Mouse (Mus musculus): ENCODE measurements around the gene Pacsin2. TPM values are rescaled to one million over a fixed set of nuclear protein-coding genes. Genes with fewer than 3 reads are reported as not detected.
A peak's percentile ranks its signal among the peaks of the same experiment; 100 is the strongest.

The Pacsin2 gene
- polyA plus RNA-seq, 1 experiment from 2014 or later: 47.9 TPM

- 54% methylated on average over 2 of the region's 2 CpGs for WGBS (ENCODE audit: insufficient replicate concordance)
- Histone ChIP-seq H3K27me3 (ENCODE audit: control insufficient read depth, insufficient read depth, low read depth, low read length) (no peaks in the 10 kb centered on the region), H3K9me3 (replicated peaks; ENCODE audit: control insufficient read depth, low read length) (no peaks in the 10 kb centered on the region), H3K36me3 (ENCODE audit: control insufficient read depth, insufficient read depth) (no peaks in the 10 kb centered on the region), H3K4me3 (ENCODE audit: low read depth, low read length) (peak overlapping the region; percentile 50; the same call in 1 of the 2 replicates), H3K9ac (ENCODE audit: low read depth, low read length) (peak overlapping the region; percentile 63), H3K4me2 (ENCODE audit: low read depth, low read length) (peak overlapping the region; percentile 70), H3K27ac (ENCODE audit: low read length) (peak overlapping the region; percentile 83), H3K4me1 (ENCODE audit: control insufficient read depth, low read depth, low read length) (peaks cover 60% of the 10 kb centered on the region)
- ATAC-seq (ENCODE audit: low read depth): no peak
These were observed 31.1 kb downstream of the Pacsin2 start for GRCm38 (mm10) chr15:83433344-83433743.

GRCm38 (mm10) chr15:83432231-83433031 lies 32.0 kb downstream of the Pacsin2 start:
- ATAC-seq (ENCODE audit: low read depth): peak; percentile 89
- H3K36me3 ChIP-seq (ENCODE audit: control insufficient read depth, insufficient read depth): no peaks in the 10 kb centered on the region
- peak overlapping the region; percentile 50 for H3K4me3 ChIP-seq (ENCODE audit: low read depth, low read length)
- peaks cover 69% of the 10 kb centered on the region for H3K4me1 ChIP-seq (ENCODE audit: control insufficient read depth, low read depth, low read length)
- WGBS (ENCODE audit: insufficient replicate concordance): 6% methylated on average over 15 of the region's 15 CpGs
- peak overlapping the region; percentile 70 for H3K4me2 ChIP-seq (ENCODE audit: low read depth, low read length)
- no peaks in the 10 kb centered on the region for H3K27me3 ChIP-seq (ENCODE audit: control insufficient read depth, insufficient read depth, low read depth, low read length)
- no peaks in the 10 kb centered on the region for H3K9me3 ChIP-seq (replicated peaks; ENCODE audit: control insufficient read depth, low read length)
- H3K9ac ChIP-seq (ENCODE audit: low read depth, low read length): peak overlapping the region; percentile 63
- peak overlapping the region; percentile 83 for H3K27ac ChIP-seq (ENCODE audit: low read length)

- ATAC-seq (ENCODE audit: low read depth): no peak
- Histone ChIP-seq H3K9ac (ENCODE audit: low read depth, low read length) (peak overlapping the region; percentile 63), H3K9me3 (replicated peaks; ENCODE audit: control insufficient read depth, low read length) (no peaks in the 10 kb centered on the region), H3K4me2 (ENCODE audit: low read depth, low read length) (peak overlapping the region; percentile 70), H3K27me3 (ENCODE audit: control insufficient read depth, insufficient read depth, low read depth, low read length) (no peaks in the 10 kb centered on the region), H3K27ac (ENCODE audit: low read length) (peak overlapping the region; percentile 83), H3K4me1 (ENCODE audit: control insufficient read depth, low read depth, low read length) (peaks cover 82% of the 10 kb centered on the region), H3K36me3 (ENCODE audit: control insufficient read depth, insufficient read depth) (no peaks in the 10 kb centered on the region), H3K4me3 (ENCODE audit: low read depth, low read length) (peak overlapping the region; percentile 50)
- WGBS (ENCODE audit: insufficient replicate concordance): 71% methylated on average over 14 of the region's 14 CpGs
These were observed 33.2 kb downstream of the Pacsin2 start for GRCm38 (mm10) chr15:83430986-83431763.

- Histone ChIP-seq H3K27me3 (ENCODE audit: control insufficient read depth, insufficient read depth, low read depth, low read length) (no peaks in the 10 kb centered on the region), H3K4me1 (ENCODE audit: control insufficient read depth, low read depth, low read length) (peaks cover 89% of the 10 kb centered on the region), H3K4me2 (ENCODE audit: low read depth, low read length) (peak overlapping the region; percentile 70), H3K36me3 (ENCODE audit: control insufficient read depth, insufficient read depth) (no peaks in the 10 kb centered on the region), H3K27ac (ENCODE audit: low read length) (0 out of 2 replicates have a peak overlapping the region, but pooled peaks have one; percentile 42), H3K9me3 (replicated peaks; ENCODE audit: control insufficient read depth, low read length) (no peaks in the 10 kb centered on the region), H3K9ac (ENCODE audit: low read depth, low read length) (0 out of 2 replicates have a peak overlapping the region, but pooled peaks have one; percentile 27), H3K4me3 (ENCODE audit: low read depth, low read length) (no peak overlapping the region)
- no peak for ATAC-seq (ENCODE audit: low read depth)
- WGBS (ENCODE audit: insufficient replicate concordance): 50% methylated on average over 7 of the region's 7 CpGs
These were observed 34.0 kb downstream of the Pacsin2 start for GRCm38 (mm10) chr15:83430419-83430818.

- Histone ChIP-seq H3K27me3 (ENCODE audit: control insufficient read depth, insufficient read depth, low read depth, low read length) (no peaks in the 10 kb centered on the region), H3K4me3 (ENCODE audit: low read depth, low read length) (no peak overlapping the region), H3K4me1 (ENCODE audit: control insufficient read depth, low read depth, low read length) (peaks cover 95% of the 10 kb centered on the region), H3K27ac (ENCODE audit: low read length) (peak overlapping the region; percentile 65), H3K9me3 (replicated peaks; ENCODE audit: control insufficient read depth, low read length) (no peaks in the 10 kb centered on the region), H3K9ac (ENCODE audit: low read depth, low read length) (no peak overlapping the region), H3K36me3 (ENCODE audit: control insufficient read depth, insufficient read depth) (no peaks in the 10 kb centered on the region), H3K4me2 (ENCODE audit: low read depth, low read length) (peak overlapping the region; percentile 40)
- no peak for ATAC-seq (ENCODE audit: low read depth)
- WGBS (ENCODE audit: insufficient replicate concordance): 11% methylated on average over 1 of the region's 1 CpGs
These were observed 35.8 kb downstream of the Pacsin2 start for GRCm38 (mm10) chr15:83428586-83428985.

GRCm38 (mm10) chr15:83427294-83428163 lies 36.9 kb downstream of the Pacsin2 start:
- H3K9ac ChIP-seq (ENCODE audit: low read depth, low read length): no peak overlapping the region
- H3K27me3 ChIP-seq (ENCODE audit: control insufficient read depth, insufficient read depth, low read depth, low read length): no peaks in the 10 kb centered on the region
- no peaks in the 10 kb centered on the region for H3K9me3 ChIP-seq (replicated peaks; ENCODE audit: control insufficient read depth, low read length)
- 61% methylated on average over 9 of the region's 9 CpGs for WGBS (ENCODE audit: insufficient replicate concordance)
- no peaks in the 10 kb centered on the region for H3K36me3 ChIP-seq (ENCODE audit: control insufficient read depth, insufficient read depth)
- peaks cover 94% of the 10 kb centered on the region for H3K4me1 ChIP-seq (ENCODE audit: control insufficient read depth, low read depth, low read length)
- ATAC-seq (ENCODE audit: low read depth): no peak
- H3K4me2 ChIP-seq (ENCODE audit: low read depth, low read length): no peak overlapping the region
- H3K27ac ChIP-seq (ENCODE audit: low read length): peak overlapping the region; percentile 97
- no peak overlapping the region for H3K4me3 ChIP-seq (ENCODE audit: low read depth, low read length)

GRCm38 (mm10) chr15:83425794-83426193 lies 38.6 kb downstream of the Pacsin2 start:
- peak overlapping the region; percentile 15 for H3K9ac ChIP-seq (ENCODE audit: low read depth, low read length)
- H3K27ac ChIP-seq (ENCODE audit: low read length): peak overlapping the region; percentile 97
- H3K4me2 ChIP-seq (ENCODE audit: low read depth, low read length): no peak overlapping the region
- no peaks in the 10 kb centered on the region for H3K9me3 ChIP-seq (replicated peaks; ENCODE audit: control insufficient read depth, low read length)
- H3K36me3 ChIP-seq (ENCODE audit: control insufficient read depth, insufficient read depth): no peaks in the 10 kb centered on the region
- H3K4me3 ChIP-seq (ENCODE audit: low read depth, low read length): no peak overlapping the region
- WGBS (ENCODE audit: insufficient replicate concordance): 28% methylated on average over 5 of the region's 5 CpGs
- H3K4me1 ChIP-seq (ENCODE audit: control insufficient read depth, low read depth, low read length): peaks cover 90% of the 10 kb centered on the region
- no peaks in the 10 kb centered on the region for H3K27me3 ChIP-seq (ENCODE audit: control insufficient read depth, insufficient read depth, low read depth, low read length)
- ATAC-seq (ENCODE audit: low read depth): no peak

GRCm38 (mm10) chr15:83425277-83425676 lies 39.1 kb downstream of the Pacsin2 start:
- H3K27ac ChIP-seq (ENCODE audit: low read length): peak overlapping the region; percentile 97
- peak; percentile 10 for ATAC-seq (ENCODE audit: low read depth)
- H3K4me1 ChIP-seq (ENCODE audit: control insufficient read depth, low read depth, low read length): peaks cover 86% of the 10 kb centered on the region

More at GRCm38 (mm10) chr15:83425277-83425676, 39.1 kb downstream of the Pacsin2 start:
- Histone ChIP-seq H3K36me3 (ENCODE audit: control insufficient read depth, insufficient read depth) (no peaks in the 10 kb centered on the region), H3K27me3 (ENCODE audit: control insufficient read depth, insufficient read depth, low read depth, low read length) (no peaks in the 10 kb centered on the region), H3K4me2 (ENCODE audit: low read depth, low read length) (0 out of 2 replicates have a peak overlapping the region, but pooled peaks have one; percentile 12), H3K4me3 (ENCODE audit: low read depth, low read length) (no peak overlapping the region), H3K9me3 (replicated peaks; ENCODE audit: control insufficient read depth, low read length) (no peaks in the 10 kb centered on the region), H3K9ac (ENCODE audit: low read depth, low read length) (peak overlapping the region; percentile 16)
- 22% methylated on average over 4 of the region's 4 CpGs for WGBS (ENCODE audit: insufficient replicate concordance)
